8 mouse cellular contexts compared by ENCODE assay signal in the genomic region with DNA sequence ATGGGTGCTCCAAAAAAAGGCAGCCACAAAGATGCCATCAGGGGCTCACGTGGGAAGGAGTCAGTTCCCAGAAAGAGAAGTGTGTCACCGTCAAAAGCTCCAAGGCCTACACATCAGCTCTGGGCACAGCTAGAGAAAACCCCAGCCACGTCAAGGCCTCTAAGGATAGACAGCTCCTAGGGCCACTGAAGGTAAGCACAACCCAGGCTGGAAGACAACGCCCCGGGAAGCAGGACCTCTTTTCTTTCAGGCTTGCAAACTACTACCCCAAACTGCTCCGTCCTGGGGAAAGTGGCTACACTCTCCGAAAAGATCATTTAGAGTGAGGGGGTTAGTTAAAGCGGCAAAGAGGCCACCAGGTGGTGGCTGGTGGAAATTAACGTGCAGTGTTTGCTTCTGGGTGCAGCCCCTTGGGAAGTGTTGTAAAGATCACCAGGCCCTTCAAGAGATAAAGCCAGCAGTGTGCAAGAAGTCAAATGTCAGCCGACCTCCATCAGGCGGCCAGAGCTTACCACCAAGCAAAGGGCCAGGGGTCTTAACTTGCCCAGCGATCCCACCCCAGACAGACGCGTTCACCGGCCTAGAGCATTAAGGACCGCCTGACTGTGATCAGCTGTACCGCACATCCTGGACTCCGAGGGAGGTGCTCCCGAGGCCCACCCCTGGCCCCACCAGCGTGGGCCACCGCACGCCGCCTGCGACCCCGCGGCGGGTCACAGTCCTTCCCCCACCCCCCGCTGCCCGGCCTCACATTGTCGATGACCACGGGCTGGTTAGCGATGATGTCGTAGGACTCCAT. TPM values are rescaled to one million over a fixed set of nuclear protein-coding genes. Genes with fewer than 3 reads are reported as not detected.
A peak's percentile ranks its signal among the peaks of the same experiment; 100 is the strongest.
DNase-seq lines count a peak whose midpoint lies in the region; ATAC-seq and TF ChIP-seq lines count a peak whose summit lies in the region.

No protein-coding gene starts in this region.

- H3K4me3 ChIP-seq in embryonic fibroblast, embryonic 13.5 days (ENCODE audit: insufficient read depth, low read length) = peak overlapping the region; percentile 94
- H3K4me3 ChIP-seq in hindbrain, embryonic 12.5 days = peak overlapping the region; percentile 96
- H3K4me3 ChIP-seq in limb, embryonic 13.5 days = peak overlapping the region; percentile 94
- H3K4me3 ChIP-seq in midbrain, embryonic 11.5 days (ENCODE audit: low read depth, low read length) = peak overlapping the region; percentile 92
- H3K4me3 ChIP-seq in thymus, adult 2 months (ENCODE audit: control insufficient read depth, insufficient read depth, low read length) = peak overlapping the region; percentile 97

- peaks cover 5% of the 10 kb centered on the region for H3K4me1 ChIP-seq in embryonic fibroblast, embryonic 13.5 days (ENCODE audit: control insufficient read depth, insufficient read depth, low read length)
- peaks cover 17% of the 10 kb centered on the region for H3K4me1 ChIP-seq in hindbrain, embryonic 12.5 days
- H3K4me1 ChIP-seq in limb, embryonic 13.5 days = peaks cover 16% of the 10 kb centered on the region
- H3K4me1 ChIP-seq in midbrain, embryonic 11.5 days (ENCODE audit: control insufficient read depth, insufficient read depth, low read length) = peaks cover 13% of the 10 kb centered on the region
- peaks cover 13% of the 10 kb centered on the region for H3K4me1 ChIP-seq in thymus, adult 2 months (replicated peaks; ENCODE audit: control insufficient read depth, insufficient read depth, low read length)

- H3K27me3 ChIP-seq in hindbrain, embryonic 12.5 days = no peaks in the 10 kb centered on the region
- H3K27me3 ChIP-seq in limb, embryonic 13.5 days = no peaks in the 10 kb centered on the region
- no peaks in the 10 kb centered on the region for H3K27me3 ChIP-seq in midbrain, embryonic 11.5 days (ENCODE audit: control insufficient read depth, insufficient read depth, low read length)
- H3K27me3 ChIP-seq in thymus, adult 2 months (ENCODE audit: control insufficient read depth, insufficient read depth, low read length) = no peaks in the 10 kb centered on the region

- H3K9me3 ChIP-seq in hindbrain, embryonic 12.5 days (replicated peaks) = no peaks in the 10 kb centered on the region; the same call in 1 of the 2 replicates
- H3K9me3 ChIP-seq in limb, embryonic 13.5 days = no peaks in the 10 kb centered on the region
- H3K9me3 ChIP-seq in midbrain, embryonic 11.5 days (ENCODE audit: control insufficient read depth, low read length) = no peaks in the 10 kb centered on the region

- DNase-seq in left cerebral cortex, postnatal 36 days (ENCODE audit: low spot score in 2 of 2) = peak; percentile 44 to 47
- DNase-seq in left cerebral cortex, adult 8-10 months (ENCODE audit: low spot score in 2 of 2) = no peak
- peak; percentile 26 to 29 for DNase-seq in adrenal gland, adult 18-20 months (ENCODE audit: low spot score in 2 of 2)
- DNase-seq in midbrain, embryonic 11.5 days (ENCODE audit: low spot score, missing footprints) = peak; percentile 86
- peak; percentile 59 for DNase-seq in thymus, adult 2 months

- no peak for TF ChIP-seq CTCF in embryonic fibroblast, embryonic 13.5 days (IDR thresholded peaks at IDR 0.05; ENCODE audit: borderline replicate concordance, insufficient read depth, low read length)
- TF ChIP-seq CTCF in thymus, adult 2 months (IDR thresholded peaks at IDR 0.05; ENCODE audit: borderline replicate concordance, control insufficient read depth, extremely low read depth, insufficient read depth, low read length, poor library complexity) = 0 out of 2 replicates have a peak, but pooled peaks have one; percentile 7

- peak overlapping the region; percentile 96 for H3K9ac ChIP-seq in hindbrain, embryonic 12.5 days
- H3K9ac ChIP-seq in limb, embryonic 13.5 days = peak overlapping the region; percentile 93
- H3K9ac ChIP-seq in midbrain, embryonic 11.5 days (ENCODE audit: low read length) = peak overlapping the region; percentile 92

- H3K27ac ChIP-seq in embryonic fibroblast, embryonic 13.5 days (ENCODE audit: insufficient read depth, low read length) = peak overlapping the region; percentile 63
- peak overlapping the region; percentile 85 for H3K27ac ChIP-seq in hindbrain, embryonic 12.5 days
- H3K27ac ChIP-seq in limb, embryonic 13.5 days = peak overlapping the region; percentile 83
- peak overlapping the region; percentile 67 for H3K27ac ChIP-seq in midbrain, embryonic 11.5 days (ENCODE audit: low read depth, low read length)
- H3K27ac ChIP-seq in thymus, adult 2 months (ENCODE audit: control insufficient read depth, insufficient read depth, low read length) = peak overlapping the region; percentile 36

- peak; percentile 81 for ATAC-seq in hindbrain, embryonic 12.5 days (ENCODE audit: low FRiP score)
- ATAC-seq in limb, embryonic 13.5 days (ENCODE audit: low FRiP score, low read depth) = peak; percentile 78
- ATAC-seq in midbrain, embryonic 11.5 days (ENCODE audit: low FRiP score) = peak; percentile 82

- TF ChIP-seq POLR2A in embryonic fibroblast, embryonic 13.5 days (IDR thresholded peaks at IDR 0.05; ENCODE audit: low read depth, low read length) = no peak
- no peak for TF ChIP-seq POLR2A in thymus, adult 2 months (IDR thresholded peaks at IDR 0.05; ENCODE audit: control insufficient read depth, extremely low read depth, insufficient read depth, low read length, poor library complexity)

- whole genome bisulfite sequencing in hindbrain, embryonic 12.5 days = under 1% methylated on average over 33 of the region's 33 CpGs
- WGBS in limb, embryonic 13.5 days = under 1% methylated on average over 32 of the region's 33 CpGs
- WGBS in midbrain, embryonic 11.5 days = 2% methylated on average over 33 of the region's 33 CpGs
- whole genome bisulfite sequencing in thymus, adult 2 months = under 1% methylated on average over 33 of the region's 33 CpGs

- peaks cover 33% of the 10 kb centered on the region for H3K36me3 ChIP-seq in hindbrain, embryonic 12.5 days
- peaks cover 33% of the 10 kb centered on the region for H3K36me3 ChIP-seq in limb, embryonic 13.5 days
- H3K36me3 ChIP-seq in midbrain, embryonic 11.5 days (ENCODE audit: control insufficient read depth, insufficient read depth, low read length) = peaks cover 8% of the 10 kb centered on the region; the same call in 1 of the 2 replicates
- H3K36me3 ChIP-seq in thymus, adult 2 months (ENCODE audit: control insufficient read depth, insufficient read depth, low read length) = peaks cover 16% of the 10 kb centered on the region

- intact Hi-C loops in left cerebral cortex, postnatal 36 days (cut with DNase I) = no loop called here

- H3K4me2 ChIP-seq in hindbrain, embryonic 12.5 days (replicated peaks) = peak overlapping the region; percentile 90
- peak overlapping the region; percentile 88 for H3K4me2 ChIP-seq in limb, embryonic 13.5 days (replicated peaks)
- peak overlapping the region; percentile 61 for H3K4me2 ChIP-seq in midbrain, embryonic 11.5 days

RNA-seq across cellular contexts. Expression of gene 4933424G06Rik, which starts 0.7 kb away (rescaled TPM):
- 1 to 10 TPM; 1.1 to 2.6 TPM for total RNA-seq in left cerebral cortex, postnatal 36 days (2021)
- total RNA-seq in left cerebral cortex, adult 8-10 months (2022) = 1 to 10 TPM in 3 of 4 experiments, not detected in 1; 1.0 to 1.1 (median 1.0) TPM
- not detected for total RNA-seq in adrenal gland, adult 18-20 months (2021)
- polyA plus RNA-seq in embryonic fibroblast, embryonic 13.5 days (2011; ENCODE audit: insufficient read length, low read depth, missing spikeins) = 0.88 TPM in 1 of 2 replicates, not detected in the other
- polyA plus RNA-seq in hindbrain, embryonic 12.5 days (2016; fragmentation: Nextera tagmentation; extraction: Ambion mirVana) = not detected in 2 replicates
- polyA plus RNA-seq in limb, embryonic 13.5 days (2015; fragmentation: Nextera tagmentation; extraction: Ambion mirVana) = not detected in 2 replicates
- polyA plus RNA-seq in midbrain, embryonic 11.5 days (2014; fragmentation: Nextera tagmentation; extraction: Ambion mirVana) = 0.23 TPM in 1 of 2 replicates, not detected in the other
- not detected in 2 replicates for polyA plus RNA-seq in thymus, adult 2 months (2012; rRNA removed)

RNA-seq across cellular contexts. Expression of gene Actr1b, which starts 5.0 kb away (rescaled TPM):
- 100 to 1,000 TPM; 336 to 347 TPM for total RNA-seq in left cerebral cortex, postnatal 36 days (2021)
- 100 to 1,000 TPM; 288 to 349 (median 302) TPM for total RNA-seq in left cerebral cortex, adult 8-10 months (2022)
- total RNA-seq in adrenal gland, adult 18-20 months (2021) = 100 to 1,000 TPM; 113 to 143 TPM
- polyA plus RNA-seq in embryonic fibroblast, embryonic 13.5 days (2011; ENCODE audit: insufficient read length, low read depth, missing spikeins) = 109 and 120 TPM in 2 replicates
- polyA plus RNA-seq in hindbrain, embryonic 12.5 days (2016; fragmentation: Nextera tagmentation; extraction: Ambion mirVana) = 98.8 and 104 TPM in 2 replicates
- polyA plus RNA-seq in limb, embryonic 13.5 days (2015; fragmentation: Nextera tagmentation; extraction: Ambion mirVana) = 105 and 119 TPM in 2 replicates
- polyA plus RNA-seq in midbrain, embryonic 11.5 days (2014; fragmentation: Nextera tagmentation; extraction: Ambion mirVana) = 97.1 and 110 TPM in 2 replicates
- 182 and 213 TPM in 2 replicates for polyA plus RNA-seq in thymus, adult 2 months (2012; rRNA removed)

RNA-seq across cellular contexts. Expression of gene Cox5b, which starts 18.0 kb away (rescaled TPM):
- 100 to 1,000 TPM; 579 to 668 TPM for total RNA-seq in left cerebral cortex, postnatal 36 days (2021)
- 100 to 1,000 TPM; 511 to 653 (median 570) TPM for total RNA-seq in left cerebral cortex, adult 8-10 months (2022)
- total RNA-seq in adrenal gland, adult 18-20 months (2021) = 1,000 to 10,000 TPM in 1 of 2 experiments, 100 to 1,000 TPM in 1; 940 to 1,277 TPM
- 379 and 417 TPM in 2 replicates for polyA plus RNA-seq in embryonic fibroblast, embryonic 13.5 days (2011; ENCODE audit: insufficient read length, low read depth, missing spikeins)
- polyA plus RNA-seq in hindbrain, embryonic 12.5 days (2016; fragmentation: Nextera tagmentation; extraction: Ambion mirVana) = 430 and 502 TPM in 2 replicates
- 479 and 511 TPM in 2 replicates for polyA plus RNA-seq in limb, embryonic 13.5 days (2015; fragmentation: Nextera tagmentation; extraction: Ambion mirVana)
- 466 and 531 TPM in 2 replicates for polyA plus RNA-seq in midbrain, embryonic 11.5 days (2014; fragmentation: Nextera tagmentation; extraction: Ambion mirVana)
- polyA plus RNA-seq in thymus, adult 2 months (2012; rRNA removed) = 395 and 432 TPM in 2 replicates

RNA-seq across cellular contexts. Expression of gene Fam178b, which starts 26.3 kb away (rescaled TPM):
- total RNA-seq in left cerebral cortex, postnatal 36 days (2021) = not detected
- total RNA-seq in left cerebral cortex, adult 8-10 months (2022) = under 1 TPM in 1 of 4 experiments, not detected in 3; 0.57 TPM
- 1 to 10 TPM in 1 of 2 experiments, not detected in 1; 1.0 TPM for total RNA-seq in adrenal gland, adult 18-20 months (2021)
- polyA plus RNA-seq in embryonic fibroblast, embryonic 13.5 days (2011; ENCODE audit: insufficient read length, low read depth, missing spikeins) = not detected in 2 replicates
- polyA plus RNA-seq in hindbrain, embryonic 12.5 days (2016; fragmentation: Nextera tagmentation; extraction: Ambion mirVana) = 0.67 TPM in 1 of 2 replicates, not detected in the other
- polyA plus RNA-seq in limb, embryonic 13.5 days (2015; fragmentation: Nextera tagmentation; extraction: Ambion mirVana) = 0.53 and 0.69 TPM in 2 replicates
- polyA plus RNA-seq in midbrain, embryonic 11.5 days (2014; fragmentation: Nextera tagmentation; extraction: Ambion mirVana) = 0.16 TPM in 1 of 2 replicates, not detected in the other
- polyA plus RNA-seq in thymus, adult 2 months (2012; rRNA removed) = 1.4 and 1.9 TPM in 2 replicates

RNA-seq across cellular contexts. Expression of gene Zap70, which starts 52.3 kb away (rescaled TPM):
- 1 to 10 TPM; 1.2 to 1.3 TPM for total RNA-seq in left cerebral cortex, postnatal 36 days (2021)
- 1 to 10 TPM in 3 of 4 experiments, under 1 TPM in 1; 0.49 to 2.2 (median 1.5) TPM for total RNA-seq in left cerebral cortex, adult 8-10 months (2022)
- total RNA-seq in adrenal gland, adult 18-20 months (2021) = under 1 TPM; 0.66 to 0.77 TPM
- not detected in 2 replicates for polyA plus RNA-seq in embryonic fibroblast, embryonic 13.5 days (2011; ENCODE audit: insufficient read length, low read depth, missing spikeins)
- 0.34 and 0.39 TPM in 2 replicates for polyA plus RNA-seq in hindbrain, embryonic 12.5 days (2016; fragmentation: Nextera tagmentation; extraction: Ambion mirVana)
- polyA plus RNA-seq in limb, embryonic 13.5 days (2015; fragmentation: Nextera tagmentation; extraction: Ambion mirVana) = 0.34 and 1.2 TPM in 2 replicates
- 0.36 and 0.41 TPM in 2 replicates for polyA plus RNA-seq in midbrain, embryonic 11.5 days (2014; fragmentation: Nextera tagmentation; extraction: Ambion mirVana)
- 270 and 289 TPM in 2 replicates for polyA plus RNA-seq in thymus, adult 2 months (2012; rRNA removed)

Comparison
In these comparisons a context has a peak if more than half of its experiments do, and no peak if none do; other contexts are left out.
1. DNase-seq: peak in left cerebral cortex, postnatal 36 days (2 of 2), adrenal gland, adult 18-20 months (2 of 2), midbrain, embryonic 11.5 days (single experiment) and thymus, adult 2 months (single experiment); none in left cerebral cortex, adult 8-10 months (0 of 2).
2. Peak in every context shown above with its lines, with median percentiles within 50 percentile points of each other: H3K27ac ChIP-seq, H3K4me3 ChIP-seq, ATAC-seq, H3K4me2 ChIP-seq and H3K9ac ChIP-seq.